Mouse (Mus musculus) midbrain, postnatal 0 days (tissue): ENCODE data around the gene Cib2. TPM values are rescaled to one million over a fixed set of nuclear protein-coding genes. Genes with fewer than 3 reads are reported as not detected.

Source experiments
- ATAC-seq: fragments of 200-750 bp; cut with Nextera tagmentation; 2 replicates; pipeline ENCODE4 v1.8.0; 2017; ENCODE audit warnings: moderate number of reproducible peaks, mild to moderate bottlenecking, moderate TSS enrichment, moderate library complexity; ENCODE audit not compliant: low FRiP score
- DNase-seq: peaks from one replicate; pipeline ENCODE4 v3.0.0-alpha.2; 2015; ENCODE audit warnings: low spot score
- H3K27ac ChIP-seq: fragments of 300-500 bp; sonication (generic); 2 replicates; pipeline ENCODE4 v1.5.1; 2014; ENCODE audit warnings: low read depth, mild to moderate bottlenecking, low read length, mixed read lengths
- H3K27me3 ChIP-seq: fragments of 300-500 bp; sonication (generic); 2 replicates; pipeline ENCODE4 v1.6.1; 2014; ENCODE audit warnings: low read length, control low read depth, mixed read lengths; ENCODE audit not compliant: insufficient read depth
- H3K36me3 ChIP-seq: fragments of 300-500 bp; sonication (generic); 2 replicates; pipeline ENCODE4 v1.6.1; 2014; ENCODE audit warnings: low read length, control low read depth, mixed read lengths; ENCODE audit not compliant: insufficient read depth
- H3K4me1 ChIP-seq: fragments of 300-500 bp; sonication (generic); 2 replicates; pipeline ENCODE4 v1.6.1; 2014; ENCODE audit warnings: mild to moderate bottlenecking, control low read depth, antibody characterized with exemption, low read length, mixed read lengths; ENCODE audit not compliant: insufficient read depth
- H3K4me2 ChIP-seq: fragments of 300-500 bp; sonication (generic); 2 replicates; pipeline ENCODE4 v1.6.1; 2014; ENCODE audit warnings: low read depth, mild to moderate bottlenecking, low read length, mixed read lengths; ENCODE audit not compliant: poor library complexity, severe bottlenecking
- H3K4me3 ChIP-seq: fragments of 300-500 bp; sonication (generic); 2 replicates; pipeline ENCODE4 v1.5.1; 2014; ENCODE audit warnings: low read depth, mild to moderate bottlenecking, low read length, moderate library complexity
- H3K9ac ChIP-seq: fragments of 300-500 bp; sonication (generic); replicated peaks from 2 replicates; pipeline ENCODE4 v1.6.1; 2014; ENCODE audit warnings: mild to moderate bottlenecking, low read length, moderate library complexity, mixed read lengths; ENCODE audit not compliant: poor library complexity, severe bottlenecking
- H3K9me3 ChIP-seq: fragments of 300-500 bp; sonication (generic); 2 replicates; pipeline ENCODE4 v1.6.1; 2016; ENCODE audit warnings: low read length, control low read depth
- CTCF ChIP-seq: IDR thresholded peaks from 2 replicates; pipeline ENCODE4 v1.5.1; 2016; ENCODE audit warnings: antibody characterized with exemption, mild to moderate bottlenecking
- WGBS: fragments of 180-500 bp; shearing (Covaris S2); extraction: QIAGEN DNeasy Blood & Tissue Kit; methylation state at CpG from one replicate; pipeline ENCODE4 v1.1.7; 2014; 5-methylcytosine and 5-hydroxymethylcytosine counted together
- polyA plus RNA-seq: library from polyadenylated mRNA; unstranded; fragments of >200 nt; fragmentation: Nextera tagmentation; extraction: Ambion mirVana; gene quantifications from 2 replicates; pipeline ENCODE4 v1.2.1, GENCODE M21; 2015
- total RNA-seq: library from RNA; depleted of rRNA; stranded (reverse); fragments of >200 nt; gene quantifications from 2 replicates; pipeline ENCODE4 v1.2.3, GENCODE M21; 2014

Cib2 gene
- total and polyA plus RNA-seq, 2 experiments from 2014 or later: 62.7 to 84.3 TPM

DNA sequence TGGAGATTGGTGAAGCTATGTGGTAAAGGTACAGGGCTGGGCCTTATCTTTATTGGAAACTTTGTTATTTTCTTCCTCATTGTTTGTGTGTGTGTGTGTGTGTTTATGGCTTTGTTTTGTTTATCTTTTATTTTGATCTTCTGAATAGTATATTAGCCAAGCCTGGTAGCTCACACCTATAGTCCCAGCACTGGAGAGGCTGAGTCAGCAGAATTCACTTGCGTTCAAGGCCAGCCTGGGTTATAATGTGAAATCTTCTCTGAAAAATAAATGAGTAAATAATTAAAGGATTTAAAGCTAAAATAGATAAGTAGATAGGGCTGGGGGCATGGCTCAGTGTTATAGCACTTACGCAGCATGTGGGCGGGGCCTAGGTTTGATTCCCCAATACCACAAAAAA lies 21.8 kb downstream of the Cib2 start:
- DNase-seq (no peak), ATAC-seq (no peak)
- no peak overlapping the region for H3K4me2 ChIP-seq
- H3K9me3 ChIP-seq: no peaks in the 10 kb centered on the region
- peaks cover 3% of the 10 kb centered on the region; the same call in 1 of the 2 replicates for H3K36me3 ChIP-seq
- H3K9ac ChIP-seq: no peak overlapping the region
- no peaks in the 10 kb centered on the region for H3K27me3 ChIP-seq
- 93% methylated on average over 3 of the region's 3 CpGs for WGBS
- H3K4me1 ChIP-seq: no peaks in the 10 kb centered on the region
- no peak overlapping the region for H3K4me3 ChIP-seq
- H3K27ac ChIP-seq: no peak overlapping the region
- no peak for TF ChIP-seq CTCF

- Histone ChIP-seq H3K9ac (no peak overlapping the region), H3K27me3 (no peaks in the 10 kb centered on the region), H3K4me3 (no peak overlapping the region), H3K27ac (no peak overlapping the region), H3K9me3 (no peaks in the 10 kb centered on the region), H3K36me3 (no peaks in the 10 kb centered on the region), H3K4me2 (no peak overlapping the region), H3K4me1 (no peaks in the 10 kb centered on the region)
- WGBS: 76% methylated on average over 3 of the region's 3 CpGs
- TF ChIP-seq CTCF: no peak
- DNase-seq (no peak), ATAC-seq (no peak)
These were observed 22.5 kb downstream of the Cib2 start for GRCm38 (mm10) chr9:54537480-54537879.

DNA sequence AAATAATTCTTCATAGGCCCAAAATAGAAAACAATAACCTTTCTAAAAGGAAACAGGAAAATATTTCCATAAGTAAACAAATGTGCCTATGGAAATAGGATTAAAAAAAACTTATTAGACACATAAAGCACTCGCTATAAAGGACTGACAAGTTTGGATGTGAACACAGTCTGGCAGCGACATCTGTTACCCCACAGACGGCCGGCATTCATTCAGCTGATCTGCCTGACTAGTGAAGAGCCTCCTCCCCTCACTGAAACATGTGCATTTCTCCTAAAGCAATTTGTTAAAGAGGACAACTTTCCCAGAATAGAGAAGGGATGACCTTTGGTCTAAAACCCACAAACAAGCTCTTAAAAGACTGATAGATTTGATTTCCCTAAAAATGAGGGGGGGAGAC lies 23.0 kb downstream of the Cib2 start:
- no peak for TF ChIP-seq CTCF
- Histone ChIP-seq H3K9me3 (no peaks in the 10 kb centered on the region), H3K4me2 (no peak overlapping the region), H3K27ac (no peak overlapping the region), H3K4me3 (no peak overlapping the region), H3K9ac (no peak overlapping the region), H3K4me1 (no peaks in the 10 kb centered on the region), H3K36me3 (no peaks in the 10 kb centered on the region), H3K27me3 (no peaks in the 10 kb centered on the region)
- DNase-seq (peak; percentile 57), ATAC-seq (no peak)
- WGBS: 24% methylated on average over 4 of the region's 4 CpGs

DNA sequence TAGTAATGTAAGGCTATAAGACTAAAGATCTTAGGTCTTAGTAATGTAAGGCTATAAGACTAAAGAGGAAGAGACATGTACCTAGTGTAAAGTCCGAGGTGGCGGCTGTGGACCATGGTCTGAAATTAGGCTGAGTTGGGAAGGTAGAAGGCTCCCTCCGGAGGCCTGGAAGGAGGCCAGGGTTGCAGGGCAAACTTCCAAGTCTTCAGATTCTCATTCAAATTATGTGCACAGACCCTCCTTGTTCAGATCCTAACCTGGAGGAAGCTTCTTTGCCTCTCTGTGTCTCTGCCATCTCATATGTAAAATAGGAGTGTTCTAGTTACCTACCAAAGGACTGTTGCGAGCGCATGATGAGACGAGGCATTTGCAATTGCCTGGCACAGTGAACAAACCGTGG lies 23.8 kb downstream of the Cib2 start:
- Histone ChIP-seq H3K9me3 (no peaks in the 10 kb centered on the region), H3K4me1 (no peaks in the 10 kb centered on the region), H3K27ac (no peak overlapping the region), H3K4me3 (no peak overlapping the region), H3K36me3 (no peaks in the 10 kb centered on the region), H3K9ac (no peak overlapping the region), H3K27me3 (no peaks in the 10 kb centered on the region), H3K4me2 (no peak overlapping the region)
- ATAC-seq (no peak), DNase-seq (peak; percentile 32)
- WGBS: 62% methylated on average over 7 of the region's 7 CpGs
- TF ChIP-seq CTCF: no peak

DNA sequence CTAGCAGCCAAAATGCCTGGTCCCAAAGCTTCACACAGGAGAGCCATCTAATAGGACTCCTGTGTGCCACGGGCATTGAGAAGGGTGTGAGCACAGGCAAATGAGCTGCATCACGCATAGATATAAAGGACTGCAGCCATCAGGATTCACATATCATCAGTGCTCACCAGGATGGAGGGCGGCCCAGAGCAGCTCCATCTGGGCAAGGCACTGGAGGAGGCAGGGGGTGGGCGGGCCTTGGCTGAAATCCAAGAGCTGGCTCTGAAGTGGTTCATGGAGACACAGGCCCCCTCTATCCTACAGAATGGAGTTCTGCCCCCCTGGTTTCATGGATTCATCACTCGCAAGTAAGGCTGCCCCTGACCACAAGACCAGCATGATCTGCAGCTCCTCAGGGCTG lies 26.0 kb downstream of the Cib2 start:
- Histone ChIP-seq H3K9me3 (no peaks in the 10 kb centered on the region), H3K27me3 (no peaks in the 10 kb centered on the region), H3K36me3 (no peaks in the 10 kb centered on the region), H3K9ac (no peak overlapping the region), H3K4me3 (no peak overlapping the region), H3K4me1 (no peaks in the 10 kb centered on the region), H3K4me2 (no peak overlapping the region), H3K27ac (no peak overlapping the region)
- 48% methylated on average over 5 of the region's 5 CpGs for whole genome bisulfite sequencing
- TF ChIP-seq CTCF: no peak
- ATAC-seq (peak; percentile 56; the same call in 1 of the 2 replicates), DNase-seq (peak; percentile 82)

- TF ChIP-seq CTCF: no peak
- Histone ChIP-seq H3K4me1 (no peaks in the 10 kb centered on the region), H3K4me2 (no peak overlapping the region), H3K27me3 (no peaks in the 10 kb centered on the region), H3K9me3 (no peaks in the 10 kb centered on the region), H3K9ac (no peak overlapping the region), H3K36me3 (no peaks in the 10 kb centered on the region), H3K27ac (no peak overlapping the region), H3K4me3 (no peak overlapping the region)
- 88% methylated on average over 2 of the region's 2 CpGs for WGBS
- DNase-seq (peak; percentile 21), ATAC-seq (no peak)
These were observed 27.1 kb downstream of the Cib2 start for GRCm38 (mm10) chr9:54532926-54533325.
